Mouse (Mus musculus): ENCODE measurements around the gene Grb14. TPM values are rescaled to one million over a fixed set of nuclear protein-coding genes. Genes with fewer than 3 reads are reported as not detected.

Gene Grb14
- total and polyA plus RNA-seq, 3 experiments, result 0.61 to 0.85 (median 0.74) TPM

DNA sequence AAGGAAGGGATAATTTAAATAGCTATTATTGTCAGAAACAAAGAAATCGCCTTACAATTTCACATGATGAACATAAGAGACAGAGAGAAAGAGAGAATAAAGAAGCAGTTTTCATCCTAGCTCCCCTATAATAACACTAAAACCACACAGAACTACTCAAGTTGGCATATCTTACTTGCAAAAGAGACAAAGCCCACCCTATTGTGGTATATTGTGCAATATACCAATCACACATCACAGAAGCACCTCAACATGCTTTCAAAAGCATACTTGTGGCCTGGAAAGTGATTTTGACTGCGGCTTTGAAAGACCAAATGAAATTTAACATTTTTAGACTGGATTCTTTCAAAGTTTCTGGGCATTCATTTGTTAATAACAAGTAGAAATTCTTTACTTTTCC, 7.4 kb downstream of the Grb14 start:
- Histone ChIP-seq H3K36me3 (replicated peaks in 1 of 2; ENCODE audit: control insufficient read depth in 1 of 2, insufficient read depth in 1 of 2, low read length in 1 of 2) (no peaks in the 10 kb centered on the region), H3K27me3 (replicated peaks) (no peaks in the 10 kb centered on the region), H3K79me2 (replicated peaks; ENCODE audit: control insufficient read depth, extremely low read depth, insufficient read depth, poor library complexity, severe bottlenecking) (no peaks in the 10 kb centered on the region), H3K9me3 (replicated peaks; ENCODE audit: low read length) (no peaks in the 10 kb centered on the region), H3K4me2 (ENCODE audit: insufficient read depth, low read depth, poor library complexity, severe bottlenecking) (no peak overlapping the region), H3K27ac (ENCODE audit: insufficient read depth, low read depth) (no peak overlapping the region), H3K4me3 (replicated peaks in 1 of 3; ENCODE audit: low read depth in 2 of 3, low read length in 2 of 3, poor library complexity in 1 of 3) (no peak overlapping the region), H3K9ac (ENCODE audit: insufficient read depth, low read depth) (no peak overlapping the region), H3K4me1 (ENCODE audit: control insufficient read depth in 1 of 2, insufficient read depth in 2 of 2) (peaks cover 0 to 4% of the 10 kb centered on the region in 2 experiments; a peak in 1 of 4 replicates)
- dilution Hi-C loops (cut with MboI; ENCODE audit: extremely low pct_ligation_motif_present, extremely low pct_unique_long_range_greater_than_20kb, low sequenced_read_pairs) (no loop called here), in situ Hi-C loops (cut with MboI; ENCODE audit: low pct_ligation_motif_present, low pct_unique_long_range_greater_than_20kb, low sequenced_read_pairs) (loop anchor here (25.0 kb wide), 1 partner anchor 320 kb away; no protein-coding TSS in a partner anchor)
- DNase-seq (ENCODE audit: extremely low read depth), result no peak
- TF ChIP-seq IRF4 (IDR thresholded peaks at IDR 0.05; ENCODE audit: low read depth, low read length), result no peak
- no peak for TF ChIP-seq RCOR1 (conservative IDR thresholded peaks at IDR 0.05; ENCODE audit: low read depth, low read length)
- TF ChIP-seq POLR2A (IDR thresholded peaks at IDR 0.05; ENCODE audit: low read depth, low read length), result no peak
- TF ChIP-seq RAD21 (IDR thresholded peaks at IDR 0.05; ENCODE audit: low read depth, low read length), result no peak
- TF ChIP-seq EP300 (IDR thresholded peaks at IDR 0.05; ENCODE audit: low read length), result no peak

DNA sequence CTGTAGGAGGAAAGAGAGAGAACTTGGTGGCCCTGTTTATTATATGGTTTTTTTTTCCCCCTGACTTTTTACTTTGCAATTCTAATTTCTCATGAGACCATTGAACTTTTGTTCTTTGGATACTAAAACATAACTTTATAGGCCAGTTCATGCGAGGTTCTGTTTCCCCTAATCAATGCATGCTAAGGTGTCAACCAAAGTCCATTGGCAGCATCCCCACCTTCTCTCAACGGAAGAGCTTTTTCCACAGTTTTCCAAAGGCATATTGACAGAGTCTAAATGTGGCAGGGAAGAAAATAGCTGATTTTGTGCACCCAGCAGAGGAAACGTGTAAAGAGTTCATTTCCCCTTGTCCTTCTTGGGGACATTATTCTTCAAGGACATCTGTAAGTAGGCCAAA, 10.2 kb downstream of the Grb14 start:
- Histone ChIP-seq H3K9me3 (replicated peaks; ENCODE audit: low read length) (no peaks in the 10 kb centered on the region), H3K4me2 (ENCODE audit: insufficient read depth, low read depth, poor library complexity, severe bottlenecking) (no peak overlapping the region), H3K27me3 (replicated peaks) (no peaks in the 10 kb centered on the region), H3K27ac (ENCODE audit: insufficient read depth, low read depth) (no peak overlapping the region), H3K79me2 (replicated peaks; ENCODE audit: control insufficient read depth, extremely low read depth, insufficient read depth, poor library complexity, severe bottlenecking) (no peaks in the 10 kb centered on the region), H3K36me3 (replicated peaks in 1 of 2; ENCODE audit: control insufficient read depth in 1 of 2, insufficient read depth in 1 of 2, low read length in 1 of 2) (no peaks in the 10 kb centered on the region), H3K4me3 (replicated peaks in 1 of 3; ENCODE audit: low read depth in 2 of 3, low read length in 2 of 3, poor library complexity in 1 of 3) (no peak overlapping the region), H3K9ac (ENCODE audit: insufficient read depth, low read depth) (no peak overlapping the region), H3K4me1 (ENCODE audit: control insufficient read depth in 1 of 2, insufficient read depth in 2 of 2) (no peaks in the 10 kb centered on the region)
- TF ChIP-seq JUN (IDR thresholded peaks at IDR 0.05; ENCODE audit: insufficient read depth, low read depth, low read length) (no peak), GABPA (IDR thresholded peaks at IDR 0.05; ENCODE audit: insufficient replicate concordance, low read depth, low read length) (no peak), SMC3 (IDR thresholded peaks at IDR 0.05; ENCODE audit: low read depth, low read length) (no peak), TBP (conservative IDR thresholded peaks at IDR 0.05; ENCODE audit: low read depth, low read length) (no peak), ZC3H11A (IDR thresholded peaks at IDR 0.05; ENCODE audit: low read depth, low read length) (no peak), E2F4 (IDR thresholded peaks at IDR 0.05; ENCODE audit: insufficient replicate concordance, low read depth, low read length) (no peak), RAD21 (IDR thresholded peaks at IDR 0.05; ENCODE audit: low read depth, low read length) (no peak)
- in situ Hi-C loops (cut with MboI; ENCODE audit: low pct_ligation_motif_present, low pct_unique_long_range_greater_than_20kb, low sequenced_read_pairs), result loop anchor here (25.0 kb wide), 1 partner anchor 323 kb away; no protein-coding TSS in a partner anchor
- DNase-seq (ENCODE audit: extremely low read depth), result no peak
- dilution Hi-C loops (cut with MboI; ENCODE audit: extremely low pct_ligation_motif_present, extremely low pct_unique_long_range_greater_than_20kb, low sequenced_read_pairs), result no loop called here

DNA sequence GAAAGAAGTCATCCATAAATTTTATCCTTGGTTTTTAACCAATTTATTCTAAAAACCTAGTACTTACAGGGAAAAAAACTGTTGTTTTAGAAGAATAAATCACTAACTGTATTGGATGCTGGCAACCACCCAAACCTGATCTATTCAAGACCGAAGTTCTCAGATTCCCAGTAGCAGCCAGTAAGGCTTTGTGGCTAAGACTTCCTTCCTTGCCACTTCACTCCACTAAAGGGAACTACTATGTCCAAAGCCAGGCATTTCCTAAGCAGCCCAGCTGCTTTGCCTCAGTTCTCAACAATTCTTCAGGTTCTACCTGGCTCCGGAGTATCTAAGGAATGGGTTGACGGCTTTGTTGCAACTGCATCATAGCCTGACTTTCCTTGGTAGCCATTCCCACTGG, 14.7 kb downstream of the Grb14 start:
- Histone ChIP-seq H3K4me2 (ENCODE audit: insufficient read depth, low read depth, poor library complexity, severe bottlenecking) (no peak overlapping the region), H3K9ac (ENCODE audit: insufficient read depth, low read depth) (no peak overlapping the region), H3K36me3 (replicated peaks in 1 of 2; ENCODE audit: control insufficient read depth in 1 of 2, insufficient read depth in 1 of 2, low read length in 1 of 2) (no peaks in the 10 kb centered on the region), H3K4me3 (replicated peaks in 1 of 3; ENCODE audit: low read depth in 2 of 3, low read length in 2 of 3, poor library complexity in 1 of 3) (no peak overlapping the region), H3K79me2 (replicated peaks; ENCODE audit: control insufficient read depth, extremely low read depth, insufficient read depth, poor library complexity, severe bottlenecking) (no peaks in the 10 kb centered on the region), H3K9me3 (replicated peaks; ENCODE audit: low read length) (no peaks in the 10 kb centered on the region), H3K27me3 (replicated peaks) (no peaks in the 10 kb centered on the region), H3K27ac (ENCODE audit: insufficient read depth, low read depth) (no peak overlapping the region), H3K4me1 (ENCODE audit: control insufficient read depth in 1 of 2, insufficient read depth in 2 of 2) (no peaks in the 10 kb centered on the region)
- in situ Hi-C loops (cut with MboI; ENCODE audit: low pct_ligation_motif_present, low pct_unique_long_range_greater_than_20kb, low sequenced_read_pairs) (loop anchor here (25.0 kb wide), 1 partner anchor 327 kb away; no protein-coding TSS in a partner anchor), dilution Hi-C loops (cut with MboI; ENCODE audit: extremely low pct_ligation_motif_present, extremely low pct_unique_long_range_greater_than_20kb, low sequenced_read_pairs) (no loop called here)
- TF ChIP-seq SMC3 (IDR thresholded peaks at IDR 0.05; ENCODE audit: low read depth, low read length) (no peak), ELF1 (IDR thresholded peaks at IDR 0.05; ENCODE audit: low read depth, low read length) (no peak), ETS1 (conservative IDR thresholded peaks at IDR 0.05; ENCODE audit: low read depth, low read length) (no peak), ZKSCAN1 (IDR thresholded peaks at IDR 0.05; ENCODE audit: borderline replicate concordance, low read depth, low read length) (no peak), ZMIZ1 (IDR thresholded peaks at IDR 0.05; ENCODE audit: low read depth, low read length) (no peak), TBP (conservative IDR thresholded peaks at IDR 0.05; ENCODE audit: low read depth, low read length) (no peak), JUND (conservative IDR thresholded peaks at IDR 0.05; ENCODE audit: low read depth, low read length) (no peak), USF1 (IDR thresholded peaks at IDR 0.05; ENCODE audit: low read depth, low read length) (no peak), SIN3A (IDR thresholded peaks at IDR 0.05; ENCODE audit: low read length) (no peak), GABPA (IDR thresholded peaks at IDR 0.05; ENCODE audit: insufficient replicate concordance, low read depth, low read length) (no peak), E2F4 (IDR thresholded peaks at IDR 0.05; ENCODE audit: insufficient replicate concordance, low read depth, low read length) (no peak), ZNF384 (IDR thresholded peaks at IDR 0.05; ENCODE audit: low read depth, low read length) (no peak), CHD1 (IDR thresholded peaks at IDR 0.05; ENCODE audit: low read depth, low read length) (no peak), MAX (IDR thresholded peaks at IDR 0.05; ENCODE audit: low read length) (no peak), POLR2AphosphoS2 (IDR thresholded peaks at IDR 0.05; ENCODE audit: low read depth, low read length) (no peak), BHLHE40 (IDR thresholded peaks at IDR 0.05; ENCODE audit: low read depth, low read length) (no peak), USF2 (conservative IDR thresholded peaks at IDR 0.05; ENCODE audit: low read depth, low read length) (no peak)
- DNase-seq (ENCODE audit: extremely low read depth), result no peak
